Mouse (Mus musculus) B cell, adult 62 days (primary cell): ENCODE results near the gene Pmf1. TPM values are rescaled to one million over a fixed set of nuclear protein-coding genes. Genes with fewer than 3 reads are reported as not detected.

Experiments
- total RNA-seq: library from RNA; stranded (reverse); gene quantifications from 4 replicates; pipeline ENCODE4 v1.2.4, GENCODE M21; 2023

Gene Pmf1
- total RNA-seq, result 65.0 to 68.1 TPM (median 67.2 TPM) in 4 replicates

DNA sequence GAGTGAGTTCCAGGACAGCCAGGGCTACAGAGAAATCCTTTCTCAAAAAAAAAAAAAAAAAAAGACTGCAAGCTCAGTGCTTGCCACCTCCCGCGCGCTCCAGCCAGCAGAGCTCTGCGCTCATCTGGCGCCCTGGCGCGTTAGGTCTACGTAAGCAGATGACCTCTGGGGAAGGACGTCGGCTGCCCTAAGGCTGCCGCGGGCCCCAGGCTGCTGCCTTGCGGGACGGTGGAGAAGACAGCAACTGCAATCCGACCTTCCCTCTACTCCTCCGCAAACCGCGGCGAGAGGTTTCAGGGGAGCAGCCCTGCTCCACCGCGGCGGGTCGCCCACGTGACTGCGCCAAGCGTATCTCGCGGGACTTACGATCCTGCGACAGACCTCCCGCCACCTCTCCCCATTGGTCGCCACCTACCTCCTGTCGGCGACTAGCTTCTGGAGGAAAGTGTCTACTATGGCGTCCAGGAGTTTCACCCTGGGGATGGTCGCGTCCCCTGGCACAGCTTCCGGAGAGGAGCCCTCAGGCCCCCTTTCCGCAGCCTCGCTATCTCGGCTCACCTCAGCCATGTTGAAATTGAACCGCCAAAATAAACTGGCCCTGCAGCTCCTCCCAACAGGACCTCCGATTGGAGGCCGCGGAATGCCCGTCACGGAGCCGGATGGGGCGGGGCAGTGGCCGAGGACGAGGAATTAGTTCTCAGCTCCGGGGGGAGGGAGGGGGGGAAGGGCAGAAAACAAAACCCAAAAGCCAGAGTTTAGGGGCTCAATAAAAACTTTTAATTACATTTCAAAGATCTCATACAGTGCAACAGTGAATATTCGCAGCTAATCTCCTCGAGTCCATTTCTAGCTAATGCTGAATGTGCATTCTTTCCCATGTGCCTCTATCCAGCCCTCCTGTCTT, at the start of gene Pmf1:
Pmf1 (minus strand) TSS at position 591 of the 904 bp plus-strand sequence.

DNA sequence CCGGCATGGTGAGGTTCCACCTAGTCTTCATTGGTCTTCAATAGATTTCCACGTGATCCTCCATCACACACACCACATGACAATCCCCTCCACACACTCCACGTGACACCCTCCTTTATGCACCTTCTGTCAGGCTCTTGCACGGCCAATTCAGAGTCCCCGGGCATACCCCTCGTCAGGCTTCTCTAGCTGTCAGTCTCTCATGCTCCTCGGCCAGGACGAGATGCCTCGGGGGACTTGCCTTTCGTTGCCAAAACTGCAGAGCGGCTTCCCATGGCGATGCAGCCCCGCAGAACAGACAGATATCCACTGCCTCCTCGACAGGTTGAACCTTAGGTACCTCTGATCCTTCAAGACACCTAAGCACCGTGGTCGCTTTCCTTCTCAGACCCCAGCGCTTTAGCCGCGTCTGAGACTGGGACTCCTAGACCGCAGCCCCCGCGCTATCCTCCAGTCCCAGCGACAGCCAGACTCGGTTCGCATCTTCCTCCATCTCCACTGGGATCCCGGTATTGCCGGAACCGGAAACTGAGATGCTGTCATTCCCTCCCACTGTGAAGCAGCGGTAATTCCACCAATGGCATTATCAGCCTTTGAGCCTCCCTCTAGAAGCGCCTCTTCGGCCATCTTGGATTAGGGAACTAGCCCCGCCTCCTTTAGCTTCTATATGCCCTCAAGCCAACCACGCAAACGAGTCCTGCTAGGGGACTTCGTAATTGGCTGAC, 14.6 kb upstream of the Pmf1 start, which contains the start of gene Slc25a44:
Slc25a44 (minus strand) TSS at position 535 of the 725 bp plus-strand sequence.

GRCm38 (mm10) chr3:88384364-88384763, 25.8 kb downstream of the Pmf1 start, which contains the start of gene Bglap:
Gene Bglap (minus strand): TSS chr3:88384464.

GRCm38 (mm10) chr3:88378599-88378998, 31.5 kb downstream of the Pmf1 start, which contains the start of gene Bglap2:
Gene Bglap2 (minus strand): TSS chr3:88378699.

DNA sequence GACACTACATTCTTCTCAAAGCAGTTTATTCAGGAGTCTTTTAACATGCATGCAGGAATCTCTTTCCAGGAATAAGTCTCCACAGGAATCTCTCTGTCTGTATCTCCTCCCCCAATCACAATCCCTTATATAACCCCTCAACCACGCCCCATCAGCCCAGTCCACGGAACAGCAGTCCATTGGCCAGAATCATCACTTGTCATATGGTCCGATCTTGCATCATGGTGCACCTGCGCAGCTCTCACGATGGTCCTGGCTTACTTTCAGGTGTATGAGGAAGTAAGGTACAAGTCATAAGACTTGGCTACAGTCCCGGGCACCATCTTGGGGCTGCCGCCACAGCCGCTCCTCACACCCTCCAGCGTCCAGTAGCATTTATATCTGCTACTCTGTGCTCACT, 37.5 kb downstream of the Pmf1 start, which contains the start of gene Bglap3:
Bglap3 (minus strand) TSS at position 101 of the 400 bp plus-strand sequence.

GRCm38 (mm10) chr3:88364337-88364736, 45.8 kb downstream of the Pmf1 start, which contains the start of gene Paqr6:
Gene Paqr6 (plus strand): TSS chr3:88364584.

Other genes with a start within 250 kb of the Pmf1 start
- not detected in 4 replicates for gene Rhbg, start 155.6 kb downstream of the Pmf1 start, total RNA-seq
- 0.63 TPM in 1 of 4 replicates, not detected in the others for gene Gm38392, start 123.1 kb downstream of the Pmf1 start, total RNA-seq
- 4.0 to 6.9 TPM (median 4.8 TPM) in 4 replicates for gene Tsacc, start 113.3 kb downstream of the Pmf1 start, total RNA-seq
- gene Cct3, start 113.2 kb downstream of the Pmf1 start, total RNA-seq, result 145 to 179 TPM (median 165 TPM) in 4 replicates
- gene Glmp, start 85.3 kb downstream of the Pmf1 start, total RNA-seq, result 124 to 147 TPM (median 133 TPM) in 4 replicates
- gene Tmem79, start 74.2 kb downstream of the Pmf1 start, total RNA-seq, result 0.37 to 2.3 TPM (median 1.8 TPM) in 4 replicates
- 107 to 116 TPM (median 112 TPM) in 4 replicates for gene Smg5, start 74.1 kb downstream of the Pmf1 start, total RNA-seq
- gene Paqr6, start 45.7 kb downstream of the Pmf1 start, total RNA-seq, result 0.73 to 1.7 TPM (median 1.3 TPM) in 4 replicates
- gene Bglap3, start 37.6 kb downstream of the Pmf1 start, total RNA-seq, result 1.2 TPM in 1 of 4 replicates, not detected in the others
- gene Bglap2, start 31.6 kb downstream of the Pmf1 start, total RNA-seq, result not detected in 4 replicates
- not detected in 4 replicates for gene Bglap, start 25.9 kb downstream of the Pmf1 start, total RNA-seq
- gene Slc25a44, start 14.8 kb upstream of the Pmf1 start, total RNA-seq, result 19.0 to 22.3 TPM (median 20.2 TPM) in 4 replicates
- gene Sema4a, start 50.9 kb upstream of the Pmf1 start, total RNA-seq, result 0.63 to 2.0 TPM (median 1.4 TPM) in 4 replicates
- 24.0 to 27.8 TPM (median 25.7 TPM) in 4 replicates for gene Lmna, start 99.6 kb upstream of the Pmf1 start, total RNA-seq
- 1.2 to 1.5 TPM (median 1.4 TPM) in 4 replicates for gene Mex3a, start 122.1 kb upstream of the Pmf1 start, total RNA-seq
- 0.82 to 2.1 TPM (median 1.1 TPM) in 3 of 4 replicates, not detected in the other for gene Rab25, start 138.0 kb upstream of the Pmf1 start, total RNA-seq
- 80.5 to 103 TPM (median 86.2 TPM) in 4 replicates for gene Lamtor2, start 142.7 kb upstream of the Pmf1 start, total RNA-seq
- 43.5 to 47.4 TPM (median 45.2 TPM) in 4 replicates for gene Ubqln4, start 143.4 kb upstream of the Pmf1 start, total RNA-seq
- 59.8 to 67.5 TPM (median 65.0 TPM) in 4 replicates for gene Ssr2, start 165.5 kb upstream of the Pmf1 start, total RNA-seq
- 219 to 260 TPM (median 245 TPM) in 4 replicates for gene Arhgef2, start 195.6 kb upstream of the Pmf1 start, total RNA-seq
- not detected in 4 replicates for gene Rxfp4, start 242.8 kb upstream of the Pmf1 start, total RNA-seq